8 mouse cellular contexts compared by ENCODE assay signal in genomic region chr5:140644702-140645201, GRCm38 (mm10). TPM values are rescaled to one million over a fixed set of nuclear protein-coding genes. Genes with fewer than 3 reads are reported as not detected.
DNase-seq lines count a peak whose midpoint lies in the region; ATAC-seq and TF ChIP-seq lines count a peak whose summit lies in the region.

No protein-coding gene starts in this region.

- no peak for TF ChIP-seq CTCF in left cerebral cortex, adult 2 months (IDR thresholded peaks at IDR 0.05)

- H3K9ac ChIP-seq in forebrain, embryonic 15.5 days (replicated peaks), result peak overlapping the region; percentile 100; the same call in 1 of the 2 replicates
- no peak overlapping the region for H3K9ac ChIP-seq in kidney, embryonic 14.5 days (ENCODE audit: low read depth, low read length)

- ATAC-seq in forebrain, embryonic 15.5 days (replicated peaks), result no peak
- ATAC-seq in kidney, embryonic 14.5 days (ENCODE audit: low FRiP score, low TSS enrichment), result no peak
- ATAC-seq in megakaryocyte-erythroid progenitor cell, adult 5-6 weeks (replicated peaks; ENCODE audit: low FRiP score, low TSS enrichment, poor library complexity, severe bottlenecking), result peak; percentile 69

- H3K4me2 ChIP-seq in forebrain, embryonic 15.5 days (replicated peaks), result peak overlapping the region; percentile 78
- H3K4me2 ChIP-seq in kidney, embryonic 14.5 days (replicated peaks; ENCODE audit: low read depth, low read length), result no peak overlapping the region

- intact Hi-C loops in left cerebral cortex, adult 2 months (cut with DNase I), result no loop called here

- no peak for DNase-seq in left cerebral cortex, adult 2 months (ENCODE audit: extremely low spot score in 1 of 2, low spot score in 2 of 2)
- no peak for DNase-seq in left cerebral cortex, adult 18-20 months (ENCODE audit: low spot score in 2 of 2)
- DNase-seq in adrenal gland, postnatal 25 days, result no peak
- no peak for DNase-seq in testis, postnatal 10 days (ENCODE audit: low spot score)
- no peak for DNase-seq in adipocyte (ENCODE audit: low spot score)

- no peaks in the 10 kb centered on the region for H3K9me3 ChIP-seq in forebrain, embryonic 15.5 days
- no peaks in the 10 kb centered on the region for H3K9me3 ChIP-seq in kidney, embryonic 14.5 days (ENCODE audit: control insufficient read depth, low read length)

- 57% methylated on average over 15 of the region's 15 CpGs for WGBS in forebrain, embryonic 15.5 days
- 81% methylated on average over 15 of the region's 15 CpGs for WGBS in kidney, embryonic 14.5 days

- H3K4me3 ChIP-seq in left cerebral cortex, adult 2 months, result no peak overlapping the region
- peak overlapping the region; percentile 94 for H3K4me3 ChIP-seq in forebrain, embryonic 15.5 days
- H3K4me3 ChIP-seq in kidney, embryonic 14.5 days (ENCODE audit: low read length), result no peak overlapping the region

- peak overlapping the region; percentile 99; the same call in 1 of the 2 replicates for H3K27ac ChIP-seq in left cerebral cortex, adult 2 months
- peak overlapping the region; percentile 12; the same call in 1 of the 2 replicates for H3K27ac ChIP-seq in forebrain, embryonic 15.5 days (replicated peaks)
- H3K27ac ChIP-seq in kidney, embryonic 14.5 days (ENCODE audit: low read depth, low read length), result peak overlapping the region; percentile 43; the same call in 1 of the 2 replicates

- H3K4me1 ChIP-seq in forebrain, embryonic 15.5 days, result peaks cover 77% of the 10 kb centered on the region
- peaks cover 48% of the 10 kb centered on the region for H3K4me1 ChIP-seq in kidney, embryonic 14.5 days (ENCODE audit: control insufficient read depth, insufficient read depth, low read length)

- peaks cover 13% of the 10 kb centered on the region for H3K36me3 ChIP-seq in forebrain, embryonic 15.5 days
- peaks cover 22% of the 10 kb centered on the region; the same call in 1 of the 2 replicates for H3K36me3 ChIP-seq in kidney, embryonic 14.5 days (ENCODE audit: control insufficient read depth, insufficient read depth, low read length)

- H3K27me3 ChIP-seq in forebrain, embryonic 15.5 days, result no peaks in the 10 kb centered on the region
- no peaks in the 10 kb centered on the region for H3K27me3 ChIP-seq in kidney, embryonic 14.5 days (ENCODE audit: control insufficient read depth, insufficient read depth, low read length)

RNA-seq across cellular contexts. Expression of gene Ttyh3, which starts 4.1 kb away (rescaled TPM):
- total RNA-seq in left cerebral cortex, adult 2 months (2021), result 100 to 1,000 TPM; 244 to 247 TPM
- 100 to 1,000 TPM; 202 to 209 TPM for total RNA-seq in left cerebral cortex, adult 18-20 months (2021)
- 78.9 and 85.5 TPM in 2 replicates for polyA plus RNA-seq in forebrain, embryonic 15.5 days (2015; fragmentation: Nextera tagmentation; extraction: Ambion mirVana)
- polyA plus RNA-seq in kidney, embryonic 14.5 days (2014; fragmentation: Nextera tagmentation; extraction: Ambion mirVana), result 40.0 and 48.5 TPM in 2 replicates
- 26.7 and 32.2 TPM in 2 replicates for total RNA-seq in megakaryocyte-erythroid progenitor cell, adult 5-6 weeks (2014; fragmentation: Nextera tagmentation)
- total RNA-seq in megakaryocyte-erythroid progenitor cell, adult 5-6 weeks (2017), result 5.6 and 8.6 TPM in 2 replicates
- total RNA-seq in adrenal gland, postnatal 25 days (2021), result 121 and 195 TPM in 2 replicates

RNA-seq across cellular contexts. Expression of gene Lfng, which starts 37.6 kb away (rescaled TPM):
- total RNA-seq in left cerebral cortex, adult 2 months (2021), result 10 to 100 TPM; 25.9 to 26.2 TPM
- total RNA-seq in left cerebral cortex, adult 18-20 months (2021), result 10 to 100 TPM; 17.0 to 17.1 TPM
- 25.7 and 28.8 TPM in 2 replicates for polyA plus RNA-seq in forebrain, embryonic 15.5 days (2015; fragmentation: Nextera tagmentation; extraction: Ambion mirVana)
- 32.2 and 39.0 TPM in 2 replicates for polyA plus RNA-seq in kidney, embryonic 14.5 days (2014; fragmentation: Nextera tagmentation; extraction: Ambion mirVana)
- 17.6 and 38.9 TPM in 2 replicates for total RNA-seq in megakaryocyte-erythroid progenitor cell, adult 5-6 weeks (2014; fragmentation: Nextera tagmentation)
- 21.3 and 22.9 TPM in 2 replicates for total RNA-seq in megakaryocyte-erythroid progenitor cell, adult 5-6 weeks (2017)
- total RNA-seq in adrenal gland, postnatal 25 days (2021), result 9.6 and 16.8 TPM in 2 replicates

RNA-seq across cellular contexts. Expression of gene Iqce, which starts 57.4 kb away (rescaled TPM):
- total RNA-seq in left cerebral cortex, adult 2 months (2021), result 10 to 100 TPM; 56.2 to 65.9 TPM
- total RNA-seq in left cerebral cortex, adult 18-20 months (2021), result 10 to 100 TPM; 46.5 to 55.3 TPM
- 22.2 and 25.1 TPM in 2 replicates for polyA plus RNA-seq in forebrain, embryonic 15.5 days (2015; fragmentation: Nextera tagmentation; extraction: Ambion mirVana)
- 19.4 and 26.8 TPM in 2 replicates for polyA plus RNA-seq in kidney, embryonic 14.5 days (2014; fragmentation: Nextera tagmentation; extraction: Ambion mirVana)
- total RNA-seq in megakaryocyte-erythroid progenitor cell, adult 5-6 weeks (2014; fragmentation: Nextera tagmentation), result 23.0 and 24.6 TPM in 2 replicates
- 5.6 and 13.0 TPM in 2 replicates for total RNA-seq in megakaryocyte-erythroid progenitor cell, adult 5-6 weeks (2017)
- 21.9 and 36.2 TPM in 2 replicates for total RNA-seq in adrenal gland, postnatal 25 days (2021)

Comparison
In these comparisons a context has a peak if more than half of its experiments do, and no peak if none do; other contexts are left out.
1. H3K27ac ChIP-seq: peak in every context shown above with its lines; median percentile 99 in left cerebral cortex, adult 2 months; 43 in kidney, embryonic 14.5 days; 12 in forebrain, embryonic 15.5 days.